Comparison of ENCODE assay signal across 22 mouse cellular contexts in the genomic region with DNA sequence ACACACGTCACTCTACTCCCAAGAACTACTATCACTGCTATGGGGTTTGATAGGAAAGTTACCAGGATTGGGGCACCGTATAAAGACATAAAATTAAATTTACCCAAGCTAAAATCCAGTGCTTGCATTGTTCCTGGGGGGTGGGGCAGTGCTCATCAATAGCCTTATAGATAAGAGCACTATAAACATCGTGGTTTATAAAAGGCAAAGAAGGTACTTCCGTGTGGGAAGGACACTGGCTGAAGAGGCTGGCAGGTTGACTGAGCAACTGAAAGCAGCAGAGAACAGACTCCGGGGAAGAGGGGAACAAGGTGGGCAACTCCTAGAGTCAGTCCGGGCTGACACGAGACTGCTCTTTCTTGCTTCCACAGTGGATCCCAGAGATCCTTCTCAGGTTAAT. TPM values are rescaled to one million over a fixed set of nuclear protein-coding genes. Genes with fewer than 3 reads are reported as not detected.
DNase-seq lines count a peak whose midpoint lies in the region; ATAC-seq and TF ChIP-seq lines count a peak whose summit lies in the region.
"Had no signal": no experiment of that assay in that cellular context is flagged by ENCODE, and none has a peak within 500 bp of the region (broad histone marks: within the 10 kb centered on the region; RNA-seq: fewer than 3 reads in every experiment).

No protein-coding gene starts in this region.

- H3K27me3 ChIP-seq in forebrain, embryonic 12.5 days, result no peaks in the 10 kb centered on the region
- no peaks in the 10 kb centered on the region for H3K27me3 ChIP-seq in forebrain, postnatal 0 days (ENCODE audit: insufficient read depth, low read length)
- no peaks in the 10 kb centered on the region for H3K27me3 ChIP-seq in limb, embryonic 15.5 days
- no peaks in the 10 kb centered on the region for H3K27me3 ChIP-seq in limb, embryonic 10.5 days (ENCODE audit: low read depth, poor library complexity, severe bottlenecking)
- H3K27me3 ChIP-seq in embryonic facial prominence, embryonic 14.5 days (replicated peaks; ENCODE audit: control insufficient read depth, insufficient read depth, low read length), result no peaks in the 10 kb centered on the region
- no peaks in the 10 kb centered on the region for H3K27me3 ChIP-seq in intestine, postnatal 0 days (replicated peaks; ENCODE audit: control insufficient read depth, insufficient read depth, low read length)
- H3K27me3 ChIP-seq: forebrain, embryonic 13.5 days; heart, embryonic 15.5 days; hindbrain, embryonic 15.5 days; Patski had no signal

- H3K4me1 ChIP-seq in forebrain, embryonic 12.5 days, result peaks cover 31% of the 10 kb centered on the region
- H3K4me1 ChIP-seq in forebrain, postnatal 0 days (ENCODE audit: insufficient read depth), result 0 out of 2 replicates have a peak, but pooled peaks cover 7% of the 10 kb centered on the region
- H3K4me1 ChIP-seq in limb, embryonic 15.5 days, result peaks cover 13% of the 10 kb centered on the region
- peaks cover 6% of the 10 kb centered on the region; the same call in 1 of the 2 replicates for H3K4me1 ChIP-seq in limb, embryonic 10.5 days
- H3K4me1 ChIP-seq in embryonic facial prominence, embryonic 14.5 days (ENCODE audit: control insufficient read depth, insufficient read depth, low read length), result peaks cover 9% of the 10 kb centered on the region; the same call in 1 of the 2 replicates
- peaks cover 4% of the 10 kb centered on the region for H3K4me1 ChIP-seq in intestine, postnatal 0 days (replicated peaks; ENCODE audit: control insufficient read depth, insufficient read depth, low read length)

- 0 out of 2 replicates have a peak, but pooled peaks cover 2% of the 10 kb centered on the region for H3K9me3 ChIP-seq in forebrain, embryonic 12.5 days
- no peaks in the 10 kb centered on the region for H3K9me3 ChIP-seq in forebrain, postnatal 0 days (ENCODE audit: low read length)
- no peaks in the 10 kb centered on the region for H3K9me3 ChIP-seq in limb, embryonic 15.5 days
- no peaks in the 10 kb centered on the region for H3K9me3 ChIP-seq in limb, embryonic 10.5 days (replicated peaks)
- no peaks in the 10 kb centered on the region for H3K9me3 ChIP-seq in embryonic facial prominence, embryonic 14.5 days (ENCODE audit: control insufficient read depth, low read length)
- no peaks in the 10 kb centered on the region for H3K9me3 ChIP-seq in intestine, postnatal 0 days (ENCODE audit: control insufficient read depth)
- H3K9me3 ChIP-seq: forebrain, embryonic 13.5 days; heart, embryonic 15.5 days; hindbrain, embryonic 15.5 days had no signal

- no peak; the same call in 1 of the 2 replicates for ATAC-seq in forebrain, embryonic 12.5 days (ENCODE audit: low FRiP score)
- ATAC-seq in forebrain, postnatal 0 days, result no peak
- no peak for ATAC-seq in limb, embryonic 15.5 days (ENCODE audit: insufficient number of reproducible peaks, low FRiP score, low TSS enrichment, low read depth)
- ATAC-seq in embryonic facial prominence, embryonic 14.5 days (ENCODE audit: low read depth), result no peak
- ATAC-seq in intestine, postnatal 0 days, result peak; percentile 59
- ATAC-seq: activated CD4-positive, CD25-positive, alpha-beta regulatory T cell, adult 4 months; forebrain, embryonic 13.5 days; inflammation-experienced regulatory T-cells, adult 6 months; Patski had no signal

- no peak overlapping the region for H3K9ac ChIP-seq in forebrain, embryonic 12.5 days
- no peak overlapping the region for H3K9ac ChIP-seq in forebrain, postnatal 0 days
- no peak overlapping the region for H3K9ac ChIP-seq in limb, embryonic 15.5 days
- no peak overlapping the region for H3K9ac ChIP-seq in embryonic facial prominence, embryonic 14.5 days (ENCODE audit: low read depth, low read length)
- H3K9ac ChIP-seq in intestine, postnatal 0 days (ENCODE audit: low read depth, low read length), result peak overlapping the region; percentile 32
- H3K9ac ChIP-seq: forebrain, embryonic 13.5 days; heart, embryonic 15.5 days; hindbrain, embryonic 15.5 days had no signal

- intact Hi-C loops in gastrocnemius, postnatal 14 days (cut with DNase I; ENCODE audit: low total_unique reads), result no loop called here

- no peak overlapping the region for H3K27ac ChIP-seq in forebrain, embryonic 12.5 days
- no peak overlapping the region for H3K27ac ChIP-seq in forebrain, postnatal 0 days (ENCODE audit: low read depth, low read length)
- peak overlapping the region; percentile 65; the same call in 1 of the 2 replicates for H3K27ac ChIP-seq in limb, embryonic 15.5 days
- no peak overlapping the region for H3K27ac ChIP-seq in limb, embryonic 10.5 days
- no peak overlapping the region for H3K27ac ChIP-seq in embryonic facial prominence, embryonic 14.5 days (replicated peaks; ENCODE audit: low read depth, low read length)
- 0 out of 2 replicates have a peak overlapping the region, but pooled peaks have one; percentile 5 for H3K27ac ChIP-seq in intestine, postnatal 0 days (ENCODE audit: low read depth, low read length)
- H3K27ac ChIP-seq: forebrain, embryonic 13.5 days; heart, adult 2 months; heart, embryonic 15.5 days; hindbrain, embryonic 10.5 days; hindbrain, embryonic 15.5 days had no signal

- TF ChIP-seq CTCF in forebrain, postnatal 0 days (IDR thresholded peaks at IDR 0.05; ENCODE audit: low read depth), result no peak
- TF ChIP-seq CTCF in intestine, postnatal 0 days (IDR thresholded peaks at IDR 0.05; ENCODE audit: low read depth), result no peak

- 60% methylated on average over 7 of the region's 7 CpGs for WGBS in forebrain, embryonic 12.5 days
- 49% methylated on average over 7 of the region's 7 CpGs for WGBS in forebrain, postnatal 0 days
- WGBS in limb, embryonic 15.5 days, result 58% methylated on average over 7 of the region's 7 CpGs
- 64% methylated on average over 7 of the region's 7 CpGs for WGBS in limb, embryonic 10.5 days
- WGBS in embryonic facial prominence, embryonic 14.5 days, result 58% methylated on average over 7 of the region's 7 CpGs
- 36% methylated on average over 7 of the region's 7 CpGs for WGBS in intestine, postnatal 0 days

- 0 out of 2 replicates have a peak overlapping the region, but pooled peaks have one; percentile 4 for H3K4me2 ChIP-seq in forebrain, embryonic 12.5 days
- H3K4me2 ChIP-seq in forebrain, postnatal 0 days (ENCODE audit: low read depth), result no peak overlapping the region
- no peak overlapping the region for H3K4me2 ChIP-seq in limb, embryonic 15.5 days
- H3K4me2 ChIP-seq in embryonic facial prominence, embryonic 14.5 days (ENCODE audit: low read depth, low read length), result peak overlapping the region; percentile 5; the same call in 1 of the 2 replicates
- peak overlapping the region; percentile 58 for H3K4me2 ChIP-seq in intestine, postnatal 0 days (replicated peaks; ENCODE audit: low read depth)
- H3K4me2 ChIP-seq: forebrain, embryonic 13.5 days; heart, embryonic 15.5 days; hindbrain, embryonic 15.5 days had no signal

- no peak overlapping the region for H3K4me3 ChIP-seq in forebrain, embryonic 12.5 days (replicated peaks)
- H3K4me3 ChIP-seq in forebrain, postnatal 0 days (ENCODE audit: low read depth, low read length), result no peak overlapping the region
- H3K4me3 ChIP-seq in limb, embryonic 15.5 days, result no peak overlapping the region
- H3K4me3 ChIP-seq in limb, embryonic 10.5 days, result no peak overlapping the region
- no peak overlapping the region for H3K4me3 ChIP-seq in embryonic facial prominence, embryonic 14.5 days (ENCODE audit: low read depth, low read length)
- H3K4me3 ChIP-seq in intestine, postnatal 0 days (ENCODE audit: low read depth, low read length), result peak overlapping the region; percentile 13; the same call in 1 of the 2 replicates
- H3K4me3 ChIP-seq: forebrain, embryonic 13.5 days; heart, adult 2 months; heart, embryonic 15.5 days; hindbrain, embryonic 10.5 days; hindbrain, embryonic 15.5 days had no signal

- DNase-seq in forebrain, postnatal 0 days, result no peak
- DNase-seq in limb, embryonic 10.5 days (ENCODE audit: low spot score), result no peak
- no peak for DNase-seq in embryonic facial prominence, embryonic 14.5 days (ENCODE audit: low spot score)
- DNase-seq in spleen, postnatal 4 days (ENCODE audit: low spot score in 2 of 2), result no peak
- DNase-seq in gastrocnemius, postnatal 14 days, result no peak
- DNase-seq: adrenal gland, postnatal 14 days; cerebellum, adult 11-12 months; cerebellum, adult 9-10 months; cerebellum, postnatal 25 days; heart, adult 2 months; heart, postnatal 14 days; kidney, adult 2 months had no signal

- no peaks in the 10 kb centered on the region; the same call in 1 of the 2 replicates for H3K36me3 ChIP-seq in forebrain, embryonic 12.5 days (replicated peaks)
- no peaks in the 10 kb centered on the region for H3K36me3 ChIP-seq in forebrain, postnatal 0 days (ENCODE audit: insufficient read depth)
- H3K36me3 ChIP-seq in limb, embryonic 15.5 days, result no peaks in the 10 kb centered on the region
- peaks cover 2% of the 10 kb centered on the region for H3K36me3 ChIP-seq in limb, embryonic 10.5 days
- no peaks in the 10 kb centered on the region for H3K36me3 ChIP-seq in embryonic facial prominence, embryonic 14.5 days (ENCODE audit: control insufficient read depth, insufficient read depth, low read length)
- no peaks in the 10 kb centered on the region for H3K36me3 ChIP-seq in intestine, postnatal 0 days (ENCODE audit: control insufficient read depth, insufficient read depth)
- H3K36me3 ChIP-seq: heart, embryonic 15.5 days; hindbrain, embryonic 15.5 days had no signal

RNA-seq across cellular contexts. Expression of gene Acap2, which starts 33.1 kb away (rescaled TPM):
- polyA plus RNA-seq in forebrain, embryonic 12.5 days (2016; fragmentation: Nextera tagmentation; extraction: Ambion mirVana), result 24.5 and 26.6 TPM in 2 replicates
- total RNA-seq in forebrain, postnatal 0 days (2014; rRNA removed), result 24.5 and 33.6 TPM in 2 replicates
- 6.0 and 8.8 TPM in 2 replicates for polyA plus RNA-seq in forebrain, postnatal 0 days (2015; fragmentation: Nextera tagmentation; extraction: Ambion mirVana)
- 24.8 and 26.5 TPM in 2 replicates for polyA plus RNA-seq in limb, embryonic 15.5 days (2015; fragmentation: Nextera tagmentation; extraction: Ambion mirVana)
- polyA plus RNA-seq in limb, embryonic 10.5 days (2016; fragmentation: Nextera tagmentation; extraction: Ambion mirVana), result 14.9 and 16.4 TPM in 2 replicates
- polyA plus RNA-seq in embryonic facial prominence, embryonic 14.5 days (2014; fragmentation: Nextera tagmentation; extraction: Ambion mirVana), result 26.3 and 27.2 TPM in 2 replicates
- polyA plus RNA-seq in intestine, postnatal 0 days (2015; fragmentation: Nextera tagmentation; extraction: Ambion mirVana), result 10.6 and 12.4 TPM in 2 replicates
- total RNA-seq in gastrocnemius, postnatal 14 days (2021), result 10 to 100 TPM; 16.9 to 17.7 TPM

Comparison
In these comparisons a context has a peak if more than half of its experiments do, and no peak if none do; other contexts are left out.
1. H3K27ac ChIP-seq: peak in limb, embryonic 15.5 days (single experiment) and intestine, postnatal 0 days (single experiment); none in forebrain, embryonic 12.5 days (single experiment), forebrain, postnatal 0 days (single experiment), limb, embryonic 10.5 days (single experiment) and embryonic facial prominence, embryonic 14.5 days (single experiment).
2. H3K4me2 ChIP-seq: peak in forebrain, embryonic 12.5 days (single experiment), embryonic facial prominence, embryonic 14.5 days (single experiment) and intestine, postnatal 0 days (single experiment); none in forebrain, postnatal 0 days (single experiment) and limb, embryonic 15.5 days (single experiment).